Mouse (Mus musculus): ENCODE measurements at regions not wholly inside any gene's neighbourhood (a gene's known extent, or its start where the extent isn't known, plus 50 kb on each side); places are given as distances from the start of the nearest gene placed in this dataset.

- TF ChIP-seq CHD2 (IDR thresholded peaks at IDR 0.05; ENCODE audit: low read depth, low read length), result no peak
- no peak for TF ChIP-seq MAFK (IDR thresholded peaks at IDR 0.05; ENCODE audit: insufficient read depth, low read depth, low read length)
- TF ChIP-seq ZC3H11A (IDR thresholded peaks at IDR 0.05; ENCODE audit: borderline replicate concordance, low read depth, low read length), result no peak
Measured at GRCm38 (mm10) chr7:138605923-138606322, 208.4 kb upstream of the Tcerg1l start.
